Mouse (Mus musculus) liver, postnatal 0 days (tissue): ENCODE data around the gene Rtcb.

Experiments
- CTCF ChIP-seq: sonication (generic); IDR thresholded peaks from 2 replicates; pipeline ENCODE4 v1.5.1; 2016; ENCODE audit warnings: antibody characterized with exemption, low read depth
- EP300 ChIP-seq: IDR thresholded peaks from 2 replicates; pipeline ENCODE4 v1.6.1; 2016; ENCODE audit warnings: antibody characterized with exemption, low read depth, mild to moderate bottlenecking

GRCm38 (mm10) chr10:85994543-85995104 lies 37.0 kb upstream of the Rtcb start:
- no peak for TF ChIP-seq CTCF
- TF ChIP-seq EP300 = no peak
